Mouse (Mus musculus) retina, postnatal 7 days (tissue): Measurements from ENCODE around the gene Vstm4.
A peak's percentile ranks its signal among the peaks of the same experiment; 100 is the strongest.

Experiments used
- DNase-seq: peaks from one replicate; pipeline ENCODE4 v3.0.0-alpha.2; 2012; ENCODE audit warnings: low read depth, low spot score

Vstm4 gene

DNA sequence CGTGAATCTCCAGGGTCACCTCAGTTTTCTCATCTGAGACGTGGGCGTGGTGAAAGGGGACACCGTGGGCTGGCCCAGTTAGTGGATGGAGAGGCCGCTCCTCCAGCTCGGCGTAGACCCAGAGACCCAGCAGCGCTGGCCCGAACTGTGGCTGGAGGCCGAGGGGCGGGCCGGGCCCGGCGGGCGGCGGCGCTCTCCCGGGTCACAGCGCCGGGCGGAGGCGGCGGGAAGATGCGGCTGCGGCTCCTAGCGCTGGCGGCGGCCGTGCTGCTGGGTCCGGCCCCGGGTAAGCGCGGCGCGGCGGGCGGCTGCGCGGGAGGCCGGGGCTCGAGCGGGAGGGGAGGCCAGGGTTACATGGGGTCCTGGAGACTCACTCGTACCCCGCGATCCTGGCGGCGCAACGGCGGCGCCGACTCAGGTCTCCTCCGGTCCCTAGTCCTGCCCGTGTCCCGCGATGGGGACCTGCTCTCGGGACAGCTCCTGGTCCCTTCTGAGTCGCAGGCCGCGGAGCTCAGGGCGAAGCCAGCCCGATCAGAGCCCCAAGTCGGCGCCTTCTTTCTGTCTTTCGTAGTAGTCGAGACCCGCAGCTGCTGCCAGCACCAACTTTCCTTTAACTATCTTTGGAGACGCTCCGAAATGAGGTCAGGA is at the start of gene Vstm4:
Vstm4 (plus strand) TSS at position 76 of the 648 bp plus-strand sequence.
- DNase-seq, result peak; percentile 16

DNA sequence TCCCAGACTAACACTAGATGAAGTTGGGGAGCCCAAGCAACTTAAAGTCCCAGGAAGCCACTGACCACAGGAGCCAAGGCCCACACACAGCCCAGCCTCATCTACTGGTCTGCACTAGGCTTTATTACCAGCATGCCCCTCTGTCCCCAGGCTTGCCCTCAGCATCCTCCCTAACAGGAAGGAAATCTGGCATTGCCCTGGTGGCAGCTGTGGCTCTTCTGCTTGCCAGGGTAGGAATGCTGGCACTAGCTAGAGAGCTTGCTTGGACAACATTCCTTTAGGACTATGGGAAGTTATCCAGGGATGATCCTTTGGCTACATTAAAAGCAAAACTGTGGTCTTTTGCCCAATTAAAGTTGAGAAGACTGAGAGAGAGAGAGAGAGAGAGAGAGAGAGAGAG is 46.4 kb upstream of the Vstm4 start:
- no peak for DNase-seq

DNA sequence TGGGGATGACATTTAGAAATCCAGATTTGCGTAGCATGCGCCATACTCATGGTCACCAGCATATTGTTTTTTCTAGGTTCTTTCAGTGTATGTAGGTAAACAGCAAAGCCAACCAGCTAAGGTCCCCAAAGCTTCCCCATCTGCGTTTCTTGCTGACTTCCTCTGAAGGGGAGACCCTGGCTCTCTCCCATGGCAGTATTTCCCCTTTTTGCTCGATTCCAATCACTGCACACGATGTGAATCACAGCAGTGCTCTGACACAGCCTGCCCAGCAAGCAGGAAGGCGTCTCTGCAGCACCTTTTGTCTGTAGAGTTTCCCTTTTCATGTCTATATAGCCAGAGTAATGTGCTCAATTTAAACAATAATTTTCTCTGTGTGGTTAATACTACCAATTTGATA is 44.1 kb upstream of the Vstm4 start:
- no peak for DNase-seq

DNA sequence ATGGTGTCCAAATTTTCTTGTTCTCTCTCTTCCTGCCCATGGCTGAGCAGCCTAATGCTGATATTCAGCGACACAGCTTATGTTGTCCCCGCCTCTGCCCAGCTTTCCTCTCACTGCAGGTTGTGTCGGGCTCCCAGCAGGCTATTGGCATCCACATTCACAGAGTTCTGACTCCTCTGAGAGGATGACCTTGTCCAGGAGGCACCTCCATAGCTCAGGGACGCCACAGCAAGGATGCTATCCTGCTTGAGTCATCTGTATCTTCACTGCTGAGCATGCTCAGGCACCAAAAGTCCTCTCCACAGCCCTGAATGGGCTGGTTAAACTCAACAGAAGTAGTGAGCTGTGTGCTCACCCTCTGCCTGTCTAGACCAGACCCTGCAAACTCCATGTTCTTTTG is 41.6 kb upstream of the Vstm4 start:
- DNase-seq, result no peak

DNA sequence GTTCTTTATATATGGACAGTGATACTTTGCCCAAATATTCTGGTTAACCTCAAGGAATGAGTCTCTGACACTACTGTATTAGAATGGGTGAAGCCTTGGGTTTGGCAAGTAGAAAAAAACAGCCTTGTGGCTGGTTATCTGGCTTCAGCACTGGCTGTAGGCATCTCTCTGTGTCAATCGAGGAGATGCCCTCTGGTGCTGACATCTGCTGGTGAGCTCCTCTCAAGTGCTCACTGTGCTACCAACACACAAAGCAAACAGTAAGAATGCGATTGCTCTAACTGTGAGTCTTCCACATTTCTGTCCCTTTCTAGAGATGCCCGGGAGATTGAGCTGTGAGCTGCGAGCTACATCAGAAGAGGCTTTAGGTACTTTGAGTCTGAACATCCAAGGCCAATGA is 40.0 kb upstream of the Vstm4 start:
- DNase-seq, result no peak

DNA sequence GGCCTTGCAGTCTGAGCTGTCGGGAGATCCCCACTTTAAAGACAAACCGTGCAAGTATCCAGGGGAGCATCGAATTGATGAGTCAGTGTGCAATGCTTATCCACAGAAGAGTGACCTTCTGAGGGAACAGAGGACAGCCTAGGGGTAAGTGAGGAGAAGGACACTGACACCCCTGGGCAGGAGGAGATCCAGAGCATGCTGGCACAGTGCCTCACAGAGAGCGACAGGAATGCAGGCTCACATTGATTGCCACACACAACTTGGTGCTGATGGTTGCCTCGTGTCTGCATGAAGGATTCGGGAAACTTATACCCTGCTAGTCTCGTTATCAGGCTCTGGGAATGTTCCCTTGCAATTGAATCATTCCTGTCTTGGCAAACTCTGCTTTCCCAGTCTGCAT is 39.3 kb upstream of the Vstm4 start:
- no peak for DNase-seq

DNA sequence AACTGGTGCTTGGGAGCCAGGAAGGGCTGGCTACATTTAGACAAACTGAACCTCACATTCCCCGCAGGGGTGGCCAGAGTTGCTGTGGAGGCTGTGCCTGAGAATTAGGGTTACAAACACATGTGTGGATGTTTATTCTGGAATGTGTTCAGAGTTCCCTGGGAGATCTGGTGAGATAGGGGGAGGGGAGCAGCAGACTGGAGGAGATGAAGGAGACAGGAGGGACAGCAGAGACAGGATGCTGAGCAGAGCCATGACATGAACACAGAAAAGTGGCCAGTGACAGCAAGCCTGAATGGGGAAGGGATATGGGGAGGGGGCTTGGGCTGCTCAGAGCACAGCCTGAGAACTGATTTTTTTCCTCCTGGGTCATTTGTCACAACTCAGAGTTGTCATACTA is 37.3 kb upstream of the Vstm4 start:
- no peak for DNase-seq

DNA sequence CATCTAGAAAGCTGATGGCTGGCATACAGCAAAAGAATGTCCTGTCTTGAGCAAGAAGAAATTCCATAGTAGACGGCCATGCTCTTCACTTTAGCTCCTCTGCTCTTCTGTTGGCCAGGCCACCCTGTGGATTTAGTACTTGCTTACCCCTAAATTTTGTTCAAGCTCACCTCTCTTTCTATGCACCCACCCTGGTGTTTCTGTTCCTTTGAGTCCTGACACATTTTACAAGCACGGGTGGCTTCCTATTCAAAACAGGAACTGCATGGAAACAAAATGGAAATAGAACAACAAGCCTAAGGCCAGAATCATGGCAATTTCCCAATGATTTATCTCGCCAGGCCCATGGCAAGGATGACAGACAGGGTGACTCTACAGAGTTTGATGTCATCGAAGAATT is 33.7 kb upstream of the Vstm4 start:
- no peak for DNase-seq

DNA sequence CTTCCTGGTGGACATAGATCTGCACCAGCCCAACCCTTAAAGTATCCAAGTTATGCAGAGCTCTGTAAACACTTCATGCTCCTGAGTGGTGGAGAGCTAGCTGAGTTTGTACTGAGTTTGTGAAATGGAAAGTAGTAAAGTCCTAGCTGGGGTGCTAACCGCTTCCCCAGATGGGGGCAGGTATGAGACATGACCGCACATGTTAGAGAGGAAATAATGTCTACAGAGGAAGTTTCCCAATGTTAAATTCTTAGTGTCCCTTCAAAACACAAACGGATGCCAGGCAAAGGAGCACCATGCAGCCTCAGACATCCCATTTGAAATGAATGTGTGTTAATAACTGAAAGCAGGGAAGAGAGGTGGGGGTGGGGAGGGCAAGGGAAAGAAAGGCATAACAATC is 32.7 kb upstream of the Vstm4 start:
- DNase-seq, result no peak

DNA sequence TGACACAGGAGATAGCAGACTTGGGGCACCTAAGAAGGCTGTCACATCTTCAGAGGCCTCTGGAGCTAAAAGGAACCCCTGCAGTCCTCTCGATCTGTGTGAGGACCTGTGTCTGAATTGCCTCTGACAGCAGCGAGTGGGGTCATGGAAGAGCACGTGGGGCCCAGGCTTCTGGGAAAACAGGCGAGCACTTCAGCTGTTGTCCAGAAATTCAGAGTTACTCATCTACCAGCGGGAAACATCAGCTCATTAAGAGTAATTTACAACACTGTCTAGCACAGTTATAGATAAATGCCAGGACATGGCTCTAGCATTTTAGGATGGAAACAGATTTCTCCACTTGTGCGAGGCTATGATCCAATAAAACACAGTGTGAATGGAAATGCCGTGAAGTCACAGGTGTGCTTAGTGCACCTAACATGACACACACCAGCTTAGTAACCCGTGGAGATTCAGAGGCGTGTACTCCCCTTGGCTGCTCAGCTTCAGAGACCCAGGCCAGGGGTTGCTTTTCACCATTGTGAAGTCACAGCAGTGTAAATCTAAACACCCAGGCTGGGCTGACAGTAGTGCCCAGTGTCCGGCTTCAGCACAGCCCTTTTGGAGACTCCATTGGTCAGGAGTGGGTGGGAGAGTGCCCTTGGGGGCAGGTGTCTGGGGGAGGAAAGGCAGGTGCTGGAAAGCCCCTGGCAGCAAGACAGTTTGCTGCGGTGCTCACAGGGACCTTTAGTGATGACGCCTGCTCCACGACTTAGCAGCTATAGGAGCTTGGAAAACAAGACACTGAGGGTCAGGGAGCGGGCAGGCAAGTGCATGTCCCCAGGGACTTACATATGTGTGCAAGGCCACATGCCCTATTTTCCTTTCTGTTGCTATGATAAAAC is 32.0 kb upstream of the Vstm4 start:
- no peak for DNase-seq

DNA sequence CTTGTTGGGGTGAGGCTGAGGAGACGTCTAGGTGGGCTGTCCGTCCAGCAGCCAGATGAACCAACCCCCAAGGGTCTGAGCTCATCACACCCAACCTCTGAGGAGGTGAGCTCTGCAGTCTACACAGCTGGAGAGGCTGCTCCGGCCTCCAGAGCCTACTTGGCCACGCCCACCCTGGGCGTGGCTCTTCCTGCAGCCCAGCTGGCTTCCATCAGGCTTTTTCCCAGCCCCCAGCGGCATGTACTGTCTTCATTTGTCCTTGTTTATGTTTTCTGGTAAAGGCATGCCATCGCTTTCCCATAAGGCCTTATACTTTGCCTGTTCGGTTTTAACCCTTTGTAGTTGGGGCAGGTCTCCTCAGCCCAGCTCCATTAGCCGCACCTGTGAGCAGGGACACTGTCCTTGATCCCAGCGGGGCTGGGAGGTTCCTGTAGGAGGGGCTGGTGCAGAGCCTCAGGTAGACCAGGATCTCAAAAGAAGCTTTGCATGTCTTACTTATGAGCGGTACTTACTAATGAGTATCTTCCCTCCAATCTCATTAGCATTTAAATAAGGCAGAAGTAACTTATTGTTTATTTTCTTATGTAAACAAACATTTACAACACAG is 31.0 kb upstream of the Vstm4 start:
- DNase-seq, result no peak

DNA sequence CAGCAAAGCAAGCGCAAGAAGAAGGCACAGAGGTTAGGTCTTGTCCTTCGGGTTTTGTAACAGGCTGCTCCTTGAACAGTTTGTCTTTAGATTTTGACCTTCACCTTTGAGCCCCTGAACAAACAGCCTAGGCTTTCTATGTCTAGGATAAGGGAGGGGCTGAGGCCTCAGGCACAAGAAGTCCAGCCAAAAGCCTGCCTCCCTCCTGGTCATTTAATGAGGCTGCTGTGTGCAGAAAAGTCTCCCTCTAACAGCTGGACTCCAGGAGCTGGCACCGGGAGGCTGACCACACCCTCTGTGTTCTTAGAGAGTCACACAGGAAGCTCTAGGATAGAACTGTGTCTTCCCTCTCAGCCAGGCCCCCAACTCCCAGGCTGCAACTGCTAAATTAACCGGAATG is 29.4 kb upstream of the Vstm4 start:
- no peak for DNase-seq

DNA sequence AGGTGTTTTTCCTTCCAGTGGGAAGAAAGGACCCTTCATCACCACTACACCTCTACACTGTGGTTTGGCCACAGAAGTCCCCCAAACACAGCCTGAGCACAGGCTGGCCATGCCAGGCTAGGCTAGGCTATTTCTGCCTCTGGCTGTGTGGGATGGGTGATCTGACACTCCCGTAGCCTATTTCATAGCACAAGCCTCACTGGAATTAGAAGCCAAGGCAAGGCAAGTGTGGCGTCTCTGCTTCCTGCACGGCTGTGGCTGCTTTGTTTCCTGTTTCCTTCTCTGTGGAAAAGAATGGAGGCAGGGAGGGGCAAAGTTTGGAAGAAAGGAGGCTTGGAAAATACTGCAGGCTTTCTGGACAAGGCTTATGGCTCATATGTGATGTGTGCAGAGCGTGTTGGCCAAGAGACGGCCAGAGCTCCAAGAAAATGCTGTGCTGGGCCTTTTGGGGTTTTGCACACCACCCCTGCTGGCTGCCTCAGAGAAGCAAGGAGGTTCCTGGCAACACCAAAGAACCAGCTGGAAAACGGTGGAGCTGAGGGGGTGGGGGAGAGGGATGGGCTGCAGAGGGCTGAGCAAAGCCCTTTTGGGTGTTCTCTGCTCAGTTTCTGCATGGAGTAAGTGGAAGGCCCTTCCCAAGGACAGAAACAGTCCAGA is 28.4 kb upstream of the Vstm4 start:
- no peak for DNase-seq

DNA sequence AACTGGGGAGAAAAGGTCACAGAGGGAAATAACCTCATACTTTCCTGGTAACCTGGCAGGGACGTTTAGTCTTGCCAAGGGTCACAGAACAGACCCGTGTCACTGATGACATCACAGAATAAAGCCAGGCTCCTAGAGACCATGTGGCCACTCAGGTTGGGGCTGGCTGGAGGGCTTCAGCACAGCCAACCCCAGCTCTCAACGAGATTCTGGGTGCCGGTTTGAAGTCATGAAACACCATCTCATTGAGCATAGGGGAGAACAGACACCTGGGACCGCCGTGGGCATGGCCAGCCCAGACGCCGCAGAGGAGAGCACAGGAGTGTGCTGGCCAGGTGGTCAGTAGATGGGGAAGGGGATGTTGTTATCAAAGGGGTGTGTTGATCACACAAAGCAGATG is 22.7 kb upstream of the Vstm4 start, which contains the start of gene Fam170b:
Fam170b (plus strand) TSS at position 116 of the 400 bp plus-strand sequence.
- DNase-seq, result no peak

DNA sequence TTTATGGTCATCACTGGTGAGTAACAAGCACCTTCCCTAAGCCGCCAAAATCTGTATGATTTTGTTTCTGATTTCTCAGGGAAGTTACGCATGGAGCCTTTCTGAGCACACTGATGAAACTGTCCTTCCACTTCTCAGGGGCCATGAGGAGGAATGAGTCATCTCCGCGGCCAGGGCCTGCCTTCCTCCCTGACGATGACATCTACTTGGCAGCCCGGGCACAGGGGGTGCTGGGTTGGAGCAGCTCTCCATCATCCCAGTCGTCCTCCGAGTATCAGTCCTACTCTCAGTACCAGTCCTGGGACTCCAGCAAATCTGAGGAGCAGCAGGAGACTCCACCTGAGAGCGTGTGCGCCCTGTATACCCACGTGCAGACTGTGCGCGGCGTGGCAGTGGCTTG is 21.4 kb upstream of the Vstm4 start:
- DNase-seq, result no peak

DNA sequence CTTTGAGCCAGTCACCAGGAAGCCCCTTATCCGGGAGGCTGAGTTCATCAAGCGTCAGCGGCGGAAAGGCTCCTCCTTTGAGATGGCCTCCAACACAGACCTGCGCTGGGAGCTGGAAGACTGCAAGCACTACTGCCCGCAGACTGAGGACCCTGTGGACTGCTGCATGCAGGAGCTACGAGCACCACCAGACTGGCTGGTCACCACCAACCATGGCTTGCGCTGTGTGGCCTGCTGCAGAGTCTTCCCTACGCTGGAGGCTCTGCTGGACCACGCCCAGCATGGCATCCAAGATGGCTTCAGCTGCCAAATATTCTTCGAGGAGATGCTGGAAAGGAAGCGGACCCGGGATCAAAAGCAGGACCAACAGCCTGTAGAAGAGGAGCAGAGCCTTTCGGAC is 21.0 kb upstream of the Vstm4 start:
- DNase-seq, result no peak

DNA sequence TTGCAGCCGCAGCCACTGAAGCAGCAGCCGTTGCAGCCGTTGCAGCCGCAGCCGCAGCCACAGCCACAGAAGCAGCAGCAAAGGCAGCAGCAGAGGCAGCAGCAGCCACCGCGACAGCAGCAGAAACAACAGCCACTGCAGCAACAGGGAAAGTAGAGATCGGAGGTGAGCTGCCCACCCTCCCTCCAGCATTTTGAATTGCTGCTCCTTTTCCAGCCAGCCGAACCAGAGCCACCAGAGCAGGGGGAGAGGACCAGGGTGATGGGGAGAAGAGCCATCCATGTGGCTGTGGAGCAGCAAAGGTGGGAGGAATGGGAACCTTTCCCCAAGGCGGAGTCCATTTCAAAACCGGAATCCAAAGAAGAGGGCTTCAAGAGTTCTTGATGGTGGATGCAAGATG is 20.4 kb upstream of the Vstm4 start:
- no peak for DNase-seq

DNA sequence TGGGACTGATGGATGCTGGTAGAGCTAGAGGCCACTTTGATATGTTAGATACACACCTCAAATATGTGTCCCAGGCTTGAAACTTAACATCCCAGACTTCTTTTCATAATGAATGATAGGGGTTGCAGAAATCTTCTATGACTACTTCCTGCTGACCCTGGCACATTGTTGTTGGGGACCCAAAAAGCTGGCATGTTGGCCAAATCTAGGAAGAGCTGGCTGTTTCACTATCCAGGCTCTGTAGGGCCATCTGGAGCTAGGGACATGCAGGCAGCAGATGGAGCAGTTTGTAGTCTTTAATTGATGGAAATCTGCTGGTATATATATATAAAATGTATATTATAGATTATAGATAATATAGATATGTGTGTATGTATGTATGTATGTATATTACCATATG is 14.5 kb upstream of the Vstm4 start:
- no peak for DNase-seq

DNA sequence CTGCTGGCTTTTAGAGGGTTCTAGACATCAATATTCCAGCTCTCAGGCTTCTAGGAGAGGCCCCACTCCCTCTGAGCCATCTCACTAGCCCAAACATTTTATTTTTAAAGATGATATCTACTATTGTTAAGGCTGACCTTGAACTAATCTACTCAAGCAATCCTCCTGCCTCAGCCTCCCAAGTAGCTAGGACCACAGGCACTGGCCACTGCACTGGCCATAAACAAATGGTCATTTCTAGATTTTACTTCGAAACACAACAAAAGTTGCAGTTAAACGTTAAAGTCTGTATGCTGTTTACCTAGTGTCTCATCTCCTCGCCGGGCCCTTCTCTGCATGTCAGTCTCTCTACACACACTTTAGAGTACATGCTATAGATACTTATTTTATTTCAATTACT is 2.5 kb upstream of the Vstm4 start:
- no peak for DNase-seq

DNA sequence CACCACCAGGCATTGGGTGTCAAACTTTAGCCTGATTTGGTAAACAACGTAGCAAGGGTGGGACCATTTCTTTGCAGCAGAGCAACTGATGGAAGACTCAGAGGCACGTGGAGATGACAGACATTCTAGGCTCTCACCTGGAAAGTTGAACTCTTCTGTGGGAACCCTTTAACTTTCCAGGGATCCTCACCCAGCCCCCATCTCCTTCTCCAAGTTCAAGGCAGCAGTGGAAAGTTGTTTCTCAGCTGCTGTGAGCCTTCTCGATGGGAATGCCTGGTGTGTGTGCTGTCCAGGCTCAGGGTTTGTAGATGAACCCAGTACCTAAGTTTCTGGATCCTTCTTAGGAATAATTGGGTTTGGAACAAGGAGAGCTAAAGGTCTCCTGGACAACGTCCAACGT is 310 bp upstream of the Vstm4 start:
- DNase-seq, result no peak

DNA sequence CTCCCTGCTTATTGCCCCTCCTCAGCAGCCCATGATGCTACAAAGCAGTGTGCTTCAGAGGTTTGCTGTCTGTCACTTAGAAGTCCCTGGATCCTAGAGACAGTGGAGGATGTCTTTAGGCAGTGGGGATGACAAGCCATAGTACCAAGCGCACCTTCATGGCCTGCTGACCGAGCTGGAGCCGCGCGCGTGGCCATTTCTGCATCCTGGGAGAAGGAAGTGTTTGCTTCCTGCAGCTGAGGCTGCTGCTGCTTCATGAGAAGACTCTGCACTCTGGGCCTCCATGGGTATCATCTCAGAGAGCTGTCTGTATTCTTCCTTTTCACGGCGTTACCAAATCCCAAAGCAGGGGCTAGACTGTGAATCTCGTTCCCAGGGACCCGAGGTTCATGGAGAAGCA is 1.8 kb downstream of the Vstm4 start:
- DNase-seq, result no peak

DNA sequence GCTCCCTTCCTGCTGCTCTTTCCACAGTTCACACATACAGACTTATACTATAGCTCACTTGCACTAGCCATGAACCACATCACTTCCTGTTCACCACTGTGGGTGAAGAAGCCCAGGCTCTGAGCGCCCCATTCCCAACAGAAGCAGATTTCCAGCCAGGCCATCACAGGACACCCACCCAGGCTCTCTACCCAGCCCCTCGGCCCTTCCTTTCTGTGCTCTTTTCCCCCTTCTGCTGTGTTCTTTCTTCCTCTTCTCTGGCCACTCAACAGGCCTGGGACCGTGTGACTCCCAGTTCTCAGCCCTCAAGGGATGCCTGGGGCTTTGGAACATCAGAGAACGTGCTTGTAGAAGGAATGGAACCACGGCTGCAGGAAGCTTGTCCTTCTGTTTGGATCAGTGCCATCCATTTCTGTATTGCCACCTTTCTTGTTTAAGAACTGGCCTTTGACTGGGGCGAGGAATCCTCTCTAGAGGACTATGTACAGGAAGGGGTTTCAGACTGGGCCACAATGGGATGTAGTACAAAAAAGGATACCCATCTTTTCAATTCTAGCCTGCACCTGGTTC is 2.5 kb downstream of the Vstm4 start:
- DNase-seq, result no peak
